Mouse (Mus musculus) neural tube, embryonic 14.5 days (tissue): ENCODE data around the gene Eif4e1b. TPM values are rescaled to one million over a fixed set of nuclear protein-coding genes. Genes with fewer than 3 reads are reported as not detected.

Experiments used
- ATAC-seq: fragments of 200-750 bp; cut with Nextera tagmentation; 2 replicates; pipeline ENCODE4 v1.8.0; 2017; ENCODE audit warnings: low read depth, mild to moderate bottlenecking, moderate TSS enrichment, moderate library complexity
- H3K27ac ChIP-seq: fragments of 300-500 bp; sonication (generic); 2 replicates; pipeline ENCODE4 v1.5.1; 2014; ENCODE audit warnings: low read depth, mild to moderate bottlenecking, control low read depth, low read length, moderate library complexity, mixed read lengths
- H3K27me3 ChIP-seq: fragments of 300-500 bp; sonication (generic); 2 replicates; pipeline ENCODE4 v1.6.1; 2014; ENCODE audit warnings: low read length; ENCODE audit not compliant: control insufficient read depth, insufficient read depth
- H3K36me3 ChIP-seq: fragments of 300-500 bp; sonication (generic); 2 replicates; pipeline ENCODE4 v1.6.1; 2014; ENCODE audit warnings: low read length, mixed read lengths; ENCODE audit not compliant: control insufficient read depth, insufficient read depth
- H3K4me1 ChIP-seq: fragments of 300-500 bp; sonication (generic); 2 replicates; pipeline ENCODE4 v1.6.1; 2014; ENCODE audit warnings: low read length; ENCODE audit not compliant: control insufficient read depth, insufficient read depth
- H3K4me2 ChIP-seq: fragments of 300-500 bp; sonication (generic); 2 replicates; pipeline ENCODE4 v1.6.1; 2014; ENCODE audit warnings: mild to moderate bottlenecking, low read depth, low read length, control low read depth
- H3K4me3 ChIP-seq: fragments of 300-500 bp; sonication (generic); 2 replicates; pipeline ENCODE4 v1.5.1; 2014; ENCODE audit warnings: low read depth, low read length, control low read depth, mixed read lengths
- H3K9ac ChIP-seq: fragments of 300-500 bp; sonication (generic); replicated peaks from 2 replicates; pipeline ENCODE4 v1.6.1; 2014; ENCODE audit warnings: low read depth, mild to moderate bottlenecking, control low read depth, low read length, mixed read lengths
- H3K9me3 ChIP-seq: fragments of 300-500 bp; sonication (generic); 2 replicates; pipeline ENCODE4 v1.6.1; 2016; ENCODE audit warnings: low read length; ENCODE audit not compliant: control insufficient read depth
- whole genome bisulfite sequencing: fragments of 180-500 bp; shearing (Covaris S2); extraction: QIAGEN DNeasy Blood & Tissue Kit; methylation state at CpG from one replicate; pipeline ENCODE4 v1.1.7; 2014; 5-methylcytosine and 5-hydroxymethylcytosine counted together
- polyA plus RNA-seq: library from polyadenylated mRNA; unstranded; fragments of >200 nt; fragmentation: Nextera tagmentation; extraction: Ambion mirVana; gene quantifications from 2 replicates; pipeline ENCODE4 v1.2.1, GENCODE M21; 2014

Eif4e1b gene
- polyA plus RNA-seq, 1 experiment from 2014 or later: not detected

DNA sequence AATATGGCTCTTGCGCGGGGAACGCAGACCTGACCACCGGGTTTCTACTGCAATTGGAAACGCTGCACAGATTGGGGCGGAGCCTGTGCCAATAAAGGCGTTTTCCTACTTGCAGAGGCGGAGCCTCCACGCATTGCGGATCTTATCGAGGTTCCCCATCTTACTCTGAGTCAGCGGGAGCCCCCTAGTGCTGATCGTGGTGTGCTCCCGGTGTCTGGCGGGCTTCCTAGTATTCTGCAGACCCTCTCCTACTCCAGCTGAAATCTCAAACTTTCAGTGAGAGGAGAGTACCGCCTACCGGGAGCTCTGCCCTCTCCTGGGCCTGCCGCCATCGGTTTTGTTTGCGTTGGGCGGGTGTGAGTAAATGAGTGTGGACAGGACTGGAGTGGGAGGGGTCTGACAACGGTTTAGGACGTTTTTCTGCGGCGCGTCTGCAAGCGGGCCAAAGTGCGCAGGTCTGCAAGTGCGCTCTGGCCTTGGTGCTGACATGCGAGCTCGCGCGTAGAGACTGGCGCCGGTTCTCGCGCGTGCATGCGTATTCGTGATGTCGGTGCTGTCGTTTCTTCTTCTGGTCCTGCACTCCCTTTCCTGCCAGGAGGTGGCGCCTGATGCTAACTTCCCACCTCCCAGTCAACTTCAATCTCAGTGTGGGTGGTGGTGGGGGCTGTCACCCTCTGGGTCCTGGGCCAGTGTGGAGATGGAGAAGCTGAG is 25.6 kb upstream of the Eif4e1b start:
- Histone ChIP-seq H3K27ac (peak overlapping the region; percentile 92), H3K4me1 (peaks cover 27% of the 10 kb centered on the region), H3K9ac (peak overlapping the region; percentile 48), H3K9me3 (no peaks in the 10 kb centered on the region), H3K27me3 (0 out of 2 replicates have a peak, but pooled peaks cover 4% of the 10 kb centered on the region), H3K36me3 (no peaks in the 10 kb centered on the region), H3K4me2 (peak overlapping the region; percentile 83), H3K4me3 (peak overlapping the region; percentile 36)
- under 1% methylated on average over 43 of the region's 43 CpGs for WGBS
- peak; percentile 80 for ATAC-seq

DNA sequence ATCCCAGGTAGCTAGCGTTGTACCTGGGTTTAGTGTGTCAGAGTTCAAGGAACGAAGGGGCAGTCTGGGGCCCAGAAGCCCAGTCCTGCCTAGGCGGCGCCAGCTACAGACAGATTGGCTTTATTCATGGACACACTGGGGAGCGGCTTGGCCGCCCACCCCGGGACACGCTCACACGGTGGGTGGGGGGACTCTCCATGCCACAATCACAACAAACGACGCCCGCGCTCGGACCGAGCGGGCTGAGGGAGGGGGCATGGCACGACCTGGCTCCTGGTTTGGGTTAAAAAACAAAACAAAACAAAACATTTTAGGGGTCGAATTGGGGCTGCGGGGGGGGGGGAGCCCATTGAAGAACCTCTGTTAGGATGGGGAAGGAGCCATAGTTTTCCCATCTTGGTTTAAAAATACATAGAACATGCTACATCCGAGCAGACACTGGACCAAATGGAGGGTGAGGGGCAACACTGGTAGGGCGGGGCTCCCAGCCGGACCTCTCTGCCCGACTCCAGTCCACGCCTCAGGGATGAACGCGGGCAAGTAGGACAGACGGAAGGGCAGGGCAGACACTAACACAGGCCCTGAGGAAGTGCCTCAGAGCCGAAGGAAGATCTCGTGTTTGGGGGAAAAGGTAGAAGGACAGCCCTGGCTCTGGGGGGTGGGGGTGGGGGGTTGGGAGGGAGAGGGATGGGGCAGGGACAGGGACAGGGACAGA is 24.9 kb upstream of the Eif4e1b start:
- no peaks in the 10 kb centered on the region for H3K9me3 ChIP-seq
- H3K36me3 ChIP-seq: no peaks in the 10 kb centered on the region
- 0 out of 2 replicates have a peak, but pooled peaks cover 7% of the 10 kb centered on the region for H3K27me3 ChIP-seq
- ATAC-seq: 0 out of 2 replicates have a peak, but pooled peaks have one; percentile 12
- under 1% methylated on average over 29 of the region's 29 CpGs for WGBS
- peaks cover 27% of the 10 kb centered on the region for H3K4me1 ChIP-seq
- peak overlapping the region; percentile 48 for H3K9ac ChIP-seq
- H3K4me3 ChIP-seq: peak overlapping the region; percentile 36
- peak overlapping the region; percentile 83 for H3K4me2 ChIP-seq
- peak overlapping the region; percentile 92 for H3K27ac ChIP-seq

- no peak overlapping the region for H3K27ac ChIP-seq
- no peak overlapping the region; the same call in 1 of the 2 replicates for H3K4me3 ChIP-seq
- no peak for ATAC-seq
- H3K9ac ChIP-seq: no peak overlapping the region; the same call in 1 of the 2 replicates
- 0 out of 2 replicates have a peak, but pooled peaks cover 10% of the 10 kb centered on the region for H3K27me3 ChIP-seq
- WGBS: 1% methylated on average over 6 of the region's 7 CpGs
- H3K9me3 ChIP-seq: no peaks in the 10 kb centered on the region
- no peaks in the 10 kb centered on the region for H3K36me3 ChIP-seq
- peak overlapping the region; percentile 83 for H3K4me2 ChIP-seq
- H3K4me1 ChIP-seq: peaks cover 21% of the 10 kb centered on the region
Observed at GRCm38 (mm10) chr13:54759496-54759895, 24.3 kb upstream of the Eif4e1b start.

GRCm38 (mm10) chr13:54760164-54760795 is 23.5 kb upstream of the Eif4e1b start:
- 0 out of 2 replicates have a peak, but pooled peaks cover 10% of the 10 kb centered on the region for H3K27me3 ChIP-seq
- peaks cover 16% of the 10 kb centered on the region for H3K4me1 ChIP-seq
- no peaks in the 10 kb centered on the region for H3K36me3 ChIP-seq
- H3K4me2 ChIP-seq: no peak overlapping the region
- no peak for ATAC-seq
- no peaks in the 10 kb centered on the region for H3K9me3 ChIP-seq
- WGBS: 61% methylated on average over 8 of the region's 8 CpGs
- H3K9ac ChIP-seq: no peak overlapping the region
- no peak overlapping the region for H3K27ac ChIP-seq
- no peak overlapping the region for H3K4me3 ChIP-seq

- Histone ChIP-seq H3K4me1 (peaks cover 13% of the 10 kb centered on the region; the same call in 1 of the 2 replicates), H3K27me3 (peaks cover 10% of the 10 kb centered on the region; the same call in 1 of the 2 replicates), H3K36me3 (no peaks in the 10 kb centered on the region), H3K9ac (no peak overlapping the region), H3K4me2 (no peak overlapping the region), H3K4me3 (no peak overlapping the region), H3K27ac (no peak overlapping the region), H3K9me3 (no peaks in the 10 kb centered on the region)
- WGBS: 81% methylated on average over 7 of the region's 7 CpGs
- ATAC-seq: no peak
Observed at GRCm38 (mm10) chr13:54760906-54761305, 22.9 kb upstream of the Eif4e1b start.

- H3K4me3 ChIP-seq: peak overlapping the region; percentile 44
- H3K9me3 ChIP-seq: no peaks in the 10 kb centered on the region
- H3K27ac ChIP-seq: 0 out of 2 replicates have a peak overlapping the region, but pooled peaks have one; percentile 29
- WGBS: 5% methylated on average over 44 of the region's 44 CpGs
- H3K36me3 ChIP-seq: no peaks in the 10 kb centered on the region
- peak overlapping the region; percentile 62 for H3K9ac ChIP-seq
- H3K4me1 ChIP-seq: 0 out of 2 replicates have a peak, but pooled peaks cover 2% of the 10 kb centered on the region
- peaks cover 10% of the 10 kb centered on the region; the same call in 1 of the 2 replicates for H3K27me3 ChIP-seq
- ATAC-seq: peak; percentile 61
- peak overlapping the region; percentile 61 for H3K4me2 ChIP-seq
Observed at GRCm38 (mm10) chr13:54765281-54766191, 18.3 kb upstream of the Eif4e1b start.

- 0 out of 2 replicates have a peak within 1 kb of the TSS, but pooled peaks have one; percentile 29 for H3K27ac ChIP-seq
- H3K9ac ChIP-seq: peak within 1 kb of the TSS; percentile 62
- H3K36me3 ChIP-seq: no peaks in the 10 kb centered on the region
- 0 out of 2 replicates have a peak, but pooled peaks cover 2% of the 10 kb centered on the region for H3K4me1 ChIP-seq
- peak within 1 kb of the TSS; percentile 61 for H3K4me2 ChIP-seq
- peak; percentile 81 for ATAC-seq
- no peaks in the 10 kb centered on the region for H3K9me3 ChIP-seq
- peaks cover 10% of the 10 kb centered on the region; the same call in 1 of the 2 replicates for H3K27me3 ChIP-seq
- peak within 1 kb of the TSS; percentile 44 for H3K4me3 ChIP-seq
- 1% methylated on average over 34 of the region's 35 CpGs for WGBS
Observed at GRCm38 (mm10) chr13:54766192-54766768, 17.5 kb upstream of the Eif4e1b start, which contains the start of gene Sncb. TSS of gene Sncb (minus strand) at chr13:54766595.
